Mouse (Mus musculus) heart, postnatal 25 days (tissue): ENCODE data around the gene Mei1. TPM values are rescaled to one million over a fixed set of nuclear protein-coding genes. Genes with fewer than 3 reads are reported as not detected.
"Not testable (repeated sequence)": the region's sequence is repeated elsewhere in the genome, so short reads cannot be mapped to it uniquely, and the experiment has no call there.

Source experiments
- DNase-seq: peaks from one replicate; pipeline ENCODE4 v3.0.0; 2022; ENCODE audit warnings: low spot score
- intact Hi-C: fragments of 180-260 bp; cut with DNase I; formaldehyde crosslinking; loops from one replicate; pipeline ENCODE4 v1.15.1; 2025
- total RNA-seq, 2 experiments: library from RNA; stranded (reverse); gene quantifications; 2 replicates each; pipeline ENCODE4 v1.2.3; 2021

Gene Mei1
- total RNA-seq, 2 experiments from 2014 or later, result not detected

- no peak for DNase-seq
- intact Hi-C loops, result loop anchor here (5.0 kb wide), 1 partner anchor 82 kb away; no protein-coding TSS in a partner anchor
Measured at GRCm38 (mm10) chr15:82079883-82080282, 10.1 kb downstream of the Mei1 start.

DNA sequence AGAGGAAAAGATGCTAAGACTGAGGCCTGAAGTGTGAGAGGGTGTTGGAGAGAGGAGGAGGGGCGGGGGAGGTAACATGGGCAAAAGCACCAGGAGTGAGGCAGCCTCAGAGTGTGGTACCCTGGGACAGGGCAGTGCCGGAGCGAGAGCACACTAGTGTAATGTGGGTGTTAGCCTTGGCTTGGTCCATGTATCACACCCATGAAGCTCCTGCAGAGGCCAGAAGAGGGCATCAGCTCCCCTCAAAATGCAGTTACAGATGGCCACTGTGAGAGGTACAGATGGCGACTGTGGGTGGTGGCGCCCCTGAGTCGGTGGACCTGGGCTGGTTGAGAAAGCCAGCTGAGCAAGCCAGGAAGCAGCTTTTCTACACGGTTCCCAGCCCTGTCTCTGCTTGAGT lies 11.4 kb downstream of the Mei1 start:
- intact Hi-C loops, result no loop called here
- DNase-seq, result no peak

- DNase-seq, result no peak
- intact Hi-C loops, result no loop called here
Measured at GRCm38 (mm10) chr15:82085606-82086005, 15.8 kb downstream of the Mei1 start.

- intact Hi-C loops, result no loop called here
- DNase-seq, result no peak
Measured at GRCm38 (mm10) chr15:82086131-82086530, 16.3 kb downstream of the Mei1 start.

DNA sequence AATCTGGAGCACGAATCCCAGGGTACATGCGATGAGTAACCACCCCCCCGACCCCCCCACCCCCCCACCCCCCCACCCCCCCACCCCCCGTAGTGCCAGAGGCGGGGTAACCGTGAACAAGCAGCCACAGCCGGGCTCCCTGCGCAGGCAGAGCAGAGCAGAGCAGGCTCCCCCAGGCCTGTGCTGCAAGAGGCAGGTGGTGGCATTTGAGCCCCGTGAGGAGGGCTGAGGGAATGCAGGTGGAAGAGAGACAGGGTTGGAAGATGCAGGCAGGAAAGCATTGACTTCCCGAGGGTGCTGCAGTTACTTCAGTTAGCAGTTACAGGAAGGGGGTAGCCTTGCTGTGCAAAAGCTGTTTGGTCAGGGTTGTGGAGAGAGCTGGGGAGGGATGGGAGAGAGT lies 17.5 kb downstream of the Mei1 start:
- DNase-seq, result no peak
- intact Hi-C loops, result no loop called here

GRCm38 (mm10) chr15:82091061-82091460 lies 21.3 kb downstream of the Mei1 start:
- no peak for DNase-seq
- intact Hi-C loops, result no loop called here

- intact Hi-C loops, result loop anchor here (5.0 kb wide), 1 partner anchor 40 kb away; the partner anchor contains the start of gene Mei1
Measured at GRCm38 (mm10) chr15:82106953-82107555, 37.3 kb downstream of the Mei1 start.

GRCm38 (mm10) chr15:82120544-82120943 lies 50.7 kb downstream of the Mei1 start:
- DNase-seq, result no peak
- intact Hi-C loops, result no loop called here

More at GRCm38 (mm10) chr15:82106953-82107555, 37.3 kb downstream of the Mei1 start:
- no peak for DNase-seq

DNA sequence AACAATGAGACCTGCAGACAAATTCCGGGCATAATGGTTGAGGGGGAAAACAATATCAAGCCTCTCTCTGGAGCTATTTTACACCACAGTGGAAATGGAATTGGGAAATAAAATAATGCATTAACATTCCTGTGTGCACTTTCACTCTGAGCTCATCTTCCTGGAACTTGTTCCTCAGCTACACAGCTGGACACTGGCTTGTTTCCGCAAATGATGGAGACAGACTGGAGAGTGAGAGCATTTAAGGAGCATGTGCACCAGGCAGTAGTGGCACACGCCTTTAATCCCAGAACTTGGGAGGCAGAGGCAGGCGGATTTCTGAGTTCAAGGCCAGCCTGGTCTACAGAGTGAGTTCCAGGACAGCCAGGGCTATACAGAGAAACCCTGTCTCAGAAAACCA lies 56.9 kb downstream of the Mei1 start:
- DNase-seq, result not testable (repeated sequence)
- intact Hi-C loops, result loop anchor here (5.0 kb wide), 1 partner anchor 74 kb away; no protein-coding TSS in a partner anchor

GRCm38 (mm10) chr15:82127426-82128374 lies 57.9 kb downstream of the Mei1 start, which contains the start of gene Ccdc134:
Gene Ccdc134 (plus strand): TSS chr15:82127922.
- intact Hi-C loops, result loop anchor here (1.0 to 5.0 kb wide), 2 partner anchors 16 to 75 kb away; no protein-coding TSS in a partner anchor
- DNase-seq, result peak; percentile 95

GRCm38 (mm10) chr15:82128398-82128797 lies 58.6 kb downstream of the Mei1 start:
- no peak for DNase-seq
- intact Hi-C loops, result loop anchor here (1.0 to 5.0 kb wide), 2 partner anchors 15 to 76 kb away; no protein-coding TSS in a partner anchor

DNA sequence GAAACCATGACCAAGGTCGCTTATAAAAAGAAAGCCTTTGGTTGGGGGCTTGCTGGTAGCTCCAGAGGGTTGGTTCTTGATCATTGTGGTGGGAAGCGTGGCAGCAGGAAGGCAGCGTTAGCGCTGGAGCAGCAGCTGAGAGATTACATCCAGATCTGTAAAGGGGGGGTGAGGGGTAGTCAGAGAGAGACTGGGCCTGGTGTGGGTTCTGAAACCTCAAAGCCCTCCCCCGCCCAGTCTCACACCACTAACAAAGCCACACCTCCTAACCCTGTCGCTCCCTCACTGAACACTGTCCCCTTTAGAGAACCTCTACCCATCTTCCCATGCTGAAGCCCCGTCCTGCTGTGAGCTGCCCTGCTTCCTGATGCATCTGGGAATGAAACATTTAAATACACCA lies 60.8 kb downstream of the Mei1 start:
- intact Hi-C loops, result no loop called here
- DNase-seq, result no peak

GRCm38 (mm10) chr15:82135372-82135771 lies 65.6 kb downstream of the Mei1 start:
- intact Hi-C loops, result no loop called here
- DNase-seq, result no peak

GRCm38 (mm10) chr15:82138565-82138964 lies 68.8 kb downstream of the Mei1 start:
- no peak for DNase-seq
- intact Hi-C loops, result no loop called here

DNA sequence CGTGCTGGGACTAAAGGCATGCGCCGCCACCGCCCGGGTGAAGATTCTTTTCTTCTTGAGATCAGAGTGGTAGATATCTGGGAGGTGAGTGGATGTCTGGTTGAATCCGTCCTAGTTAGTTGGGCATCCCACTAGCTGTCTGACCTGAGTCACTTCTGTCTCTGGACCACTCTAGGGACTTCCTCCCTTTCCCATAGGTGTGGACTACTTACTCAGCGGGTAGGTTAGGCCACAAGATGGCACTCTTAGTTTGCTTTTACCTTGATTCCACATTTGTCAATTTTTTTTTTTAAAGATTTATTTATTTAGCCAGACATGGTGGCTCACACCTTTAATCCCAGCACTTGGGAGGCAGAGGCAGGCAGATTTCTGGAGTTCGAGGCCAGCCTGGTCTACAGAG lies 69.4 kb downstream of the Mei1 start:
- no peak for DNase-seq
- intact Hi-C loops, result loop anchor here (1.0 kb wide), 1 partner anchor 97 kb away; no protein-coding TSS in a partner anchor

GRCm38 (mm10) chr15:82140355-82140754 lies 70.6 kb downstream of the Mei1 start:
- intact Hi-C loops, result loop anchor here (1.0 kb wide), 1 partner anchor 25 kb away; no protein-coding TSS in a partner anchor
- DNase-seq, result no peak

GRCm38 (mm10) chr15:82144157-82144556 lies 74.4 kb downstream of the Mei1 start:
- intact Hi-C loops, result no loop called here
- DNase-seq, result no peak

DNA sequence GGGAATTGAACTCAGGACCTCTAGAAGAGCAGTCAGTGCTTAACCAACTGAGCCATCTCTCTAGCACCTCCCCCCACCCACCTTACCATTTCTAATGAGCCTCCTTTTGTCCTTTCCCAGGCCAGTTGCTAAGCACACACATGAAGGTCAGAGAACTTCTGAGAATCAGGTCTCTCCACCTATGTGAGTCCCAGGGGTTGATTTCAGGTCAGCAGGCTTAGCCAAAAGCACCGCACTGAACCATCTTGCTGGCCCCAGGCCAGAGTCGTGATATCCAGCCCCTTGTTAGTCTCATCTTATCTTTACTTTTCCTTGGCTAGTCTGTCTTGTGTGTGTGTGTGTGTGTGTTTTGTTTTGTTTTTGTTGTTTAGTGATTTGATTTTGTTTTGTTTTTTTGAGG lies 75.6 kb downstream of the Mei1 start:
- intact Hi-C loops, result loop anchor here (5.0 kb wide), 1 partner anchor 202 kb away; no protein-coding TSS in a partner anchor
- no peak for DNase-seq

- intact Hi-C loops, result loop anchor here (5.0 kb wide), 1 partner anchor 201 kb away; no protein-coding TSS in a partner anchor
- DNase-seq, result no peak
Measured at GRCm38 (mm10) chr15:82145851-82146769, 76.3 kb downstream of the Mei1 start.
